Mouse (Mus musculus): ENCODE results near the gene Sod3. TPM values are rescaled to one million over a fixed set of nuclear protein-coding genes. Genes with fewer than 3 reads are reported as not detected.

Gene Sod3
- polyA plus RNA-seq, 1 experiment = 20.6 TPM

GRCm38 (mm10) chr5:52370901-52371300 lies 7.3 kb downstream of the Sod3 start:
- H3K36me3 ChIP-seq (ENCODE audit: control insufficient read depth, insufficient read depth, low read length) = no peaks in the 10 kb centered on the region
- no peak for TF ChIP-seq CTCF (IDR thresholded peaks at IDR 0.05; ENCODE audit: control insufficient read depth, insufficient read depth, insufficient replicate concordance, low read depth, low read length)
- TF ChIP-seq POLR2A (IDR thresholded peaks at IDR 0.05; ENCODE audit: control insufficient read depth, low read depth, low read length) = no peak
- H3K4me1 ChIP-seq (ENCODE audit: control insufficient read depth, insufficient read depth, low read length) = peaks cover 6% of the 10 kb centered on the region; the same call in 1 of the 2 replicates
- H3K27ac ChIP-seq (ENCODE audit: control insufficient read depth, insufficient read depth, low read depth, low read length) = no peak overlapping the region
- H3K4me3 ChIP-seq (ENCODE audit: control insufficient read depth, low read depth, low read length) = no peak overlapping the region
- no peaks in the 10 kb centered on the region for H3K27me3 ChIP-seq (ENCODE audit: control insufficient read depth, insufficient read depth, low read length)

DNA sequence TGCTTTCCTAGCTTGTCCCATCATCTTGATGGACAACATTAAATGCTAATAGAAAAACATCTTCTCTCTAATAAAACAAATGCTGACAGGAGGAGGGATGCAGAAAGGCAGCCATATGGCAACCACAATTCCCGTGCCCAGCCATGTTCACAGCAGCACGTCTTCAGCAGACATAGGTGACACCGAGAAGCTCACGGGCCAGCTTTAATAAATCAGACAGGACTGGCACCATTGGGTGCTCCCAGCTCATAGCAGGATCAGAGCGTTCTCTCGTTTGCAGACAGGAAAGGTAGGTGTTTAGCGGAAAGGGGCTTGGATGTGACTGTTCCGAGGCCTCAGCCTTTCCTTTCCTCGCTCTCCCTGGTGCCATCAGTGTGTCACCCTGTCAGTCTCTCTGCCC lies 12.3 kb downstream of the Sod3 start:
- H3K27ac ChIP-seq (ENCODE audit: control insufficient read depth, insufficient read depth, low read depth, low read length) = no peak overlapping the region
- no peaks in the 10 kb centered on the region for H3K36me3 ChIP-seq (ENCODE audit: control insufficient read depth, insufficient read depth, low read length)
- no peaks in the 10 kb centered on the region for H3K27me3 ChIP-seq (ENCODE audit: control insufficient read depth, insufficient read depth, low read length)
- TF ChIP-seq POLR2A (IDR thresholded peaks at IDR 0.05; ENCODE audit: control insufficient read depth, low read depth, low read length) (no peak), CTCF (IDR thresholded peaks at IDR 0.05; ENCODE audit: control insufficient read depth, insufficient read depth, insufficient replicate concordance, low read depth, low read length) (no peak)
- no peak overlapping the region for H3K4me3 ChIP-seq (ENCODE audit: control insufficient read depth, low read depth, low read length)
- H3K4me1 ChIP-seq (ENCODE audit: control insufficient read depth, insufficient read depth, low read length) = no peaks in the 10 kb centered on the region

- H3K4me3 ChIP-seq (ENCODE audit: control insufficient read depth, low read depth, low read length) = no peak overlapping the region
- TF ChIP-seq POLR2A (IDR thresholded peaks at IDR 0.05; ENCODE audit: control insufficient read depth, low read depth, low read length) = no peak
- TF ChIP-seq CTCF (IDR thresholded peaks at IDR 0.05; ENCODE audit: control insufficient read depth, insufficient read depth, insufficient replicate concordance, low read depth, low read length) = no peak
- no peak overlapping the region for H3K27ac ChIP-seq (ENCODE audit: control insufficient read depth, insufficient read depth, low read depth, low read length)
- no peaks in the 10 kb centered on the region for H3K27me3 ChIP-seq (ENCODE audit: control insufficient read depth, insufficient read depth, low read length)
- H3K4me1 ChIP-seq (ENCODE audit: control insufficient read depth, insufficient read depth, low read length) = no peaks in the 10 kb centered on the region
- H3K36me3 ChIP-seq (ENCODE audit: control insufficient read depth, insufficient read depth, low read length) = no peaks in the 10 kb centered on the region
These were observed 19.2 kb downstream of the Sod3 start for GRCm38 (mm10) chr5:52382837-52383236.

- H3K4me1 ChIP-seq (ENCODE audit: control insufficient read depth, insufficient read depth, low read length) = no peaks in the 10 kb centered on the region
- TF ChIP-seq CTCF (IDR thresholded peaks at IDR 0.05; ENCODE audit: control insufficient read depth, insufficient read depth, insufficient replicate concordance, low read depth, low read length) = no peak
- TF ChIP-seq POLR2A (IDR thresholded peaks at IDR 0.05; ENCODE audit: control insufficient read depth, low read depth, low read length) = no peak
These were observed 20.2 kb downstream of the Sod3 start for GRCm38 (mm10) chr5:52383748-52384147.

GRCm38 (mm10) chr5:52386016-52386415 lies 22.4 kb downstream of the Sod3 start:
- no peaks in the 10 kb centered on the region for H3K4me1 ChIP-seq (ENCODE audit: control insufficient read depth, insufficient read depth, low read length)
- H3K4me3 ChIP-seq (ENCODE audit: control insufficient read depth, low read depth, low read length) = no peak overlapping the region
- H3K27me3 ChIP-seq (ENCODE audit: control insufficient read depth, insufficient read depth, low read length) = no peaks in the 10 kb centered on the region
- no peak overlapping the region for H3K27ac ChIP-seq (ENCODE audit: control insufficient read depth, insufficient read depth, low read depth, low read length)
- no peaks in the 10 kb centered on the region for H3K36me3 ChIP-seq (ENCODE audit: control insufficient read depth, insufficient read depth, low read length)
- TF ChIP-seq POLR2A (IDR thresholded peaks at IDR 0.05; ENCODE audit: control insufficient read depth, low read depth, low read length) = no peak

More at GRCm38 (mm10) chr5:52383748-52384147, 20.2 kb downstream of the Sod3 start:
- Histone ChIP-seq H3K27me3 (ENCODE audit: control insufficient read depth, insufficient read depth, low read length) (no peaks in the 10 kb centered on the region), H3K4me3 (ENCODE audit: control insufficient read depth, low read depth, low read length) (no peak overlapping the region), H3K27ac (ENCODE audit: control insufficient read depth, insufficient read depth, low read depth, low read length) (no peak overlapping the region), H3K36me3 (ENCODE audit: control insufficient read depth, insufficient read depth, low read length) (no peaks in the 10 kb centered on the region)

- Histone ChIP-seq H3K27ac (ENCODE audit: control insufficient read depth, insufficient read depth, low read depth, low read length) (no peak overlapping the region), H3K4me1 (ENCODE audit: control insufficient read depth, insufficient read depth, low read length) (no peaks in the 10 kb centered on the region), H3K36me3 (ENCODE audit: control insufficient read depth, insufficient read depth, low read length) (no peaks in the 10 kb centered on the region), H3K4me3 (ENCODE audit: control insufficient read depth, low read depth, low read length) (no peak overlapping the region), H3K27me3 (ENCODE audit: control insufficient read depth, insufficient read depth, low read length) (no peaks in the 10 kb centered on the region)
- TF ChIP-seq POLR2A (IDR thresholded peaks at IDR 0.05; ENCODE audit: control insufficient read depth, low read depth, low read length) (no peak), CTCF (IDR thresholded peaks at IDR 0.05; ENCODE audit: control insufficient read depth, insufficient read depth, insufficient replicate concordance, low read depth, low read length) (no peak)
These were observed 24.6 kb downstream of the Sod3 start for GRCm38 (mm10) chr5:52388092-52388749.

DNA sequence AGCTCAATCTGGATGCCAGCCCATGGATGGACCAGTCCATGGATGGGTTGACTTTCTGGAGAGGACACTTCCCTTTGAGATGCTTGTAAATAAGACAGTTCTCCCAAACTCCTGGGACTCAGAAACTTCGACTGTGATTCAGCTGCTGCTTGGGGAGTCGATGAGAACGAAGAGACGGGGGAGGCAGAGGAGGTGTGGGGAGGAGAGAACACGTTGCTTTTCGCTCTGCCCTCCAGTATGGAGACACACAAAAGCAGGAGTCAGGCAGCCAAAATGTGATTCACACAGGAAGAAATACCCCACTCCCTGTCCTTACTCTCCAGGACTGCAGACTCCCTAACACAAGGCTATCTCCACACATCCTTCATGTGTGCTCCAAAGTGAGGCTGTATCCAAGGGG lies 26.8 kb downstream of the Sod3 start:
- no peak for TF ChIP-seq CTCF (IDR thresholded peaks at IDR 0.05; ENCODE audit: control insufficient read depth, insufficient read depth, insufficient replicate concordance, low read depth, low read length)
- TF ChIP-seq POLR2A (IDR thresholded peaks at IDR 0.05; ENCODE audit: control insufficient read depth, low read depth, low read length) = no peak
- no peak overlapping the region for H3K27ac ChIP-seq (ENCODE audit: control insufficient read depth, insufficient read depth, low read depth, low read length)
- H3K4me1 ChIP-seq (ENCODE audit: control insufficient read depth, insufficient read depth, low read length) = no peaks in the 10 kb centered on the region
- no peaks in the 10 kb centered on the region for H3K27me3 ChIP-seq (ENCODE audit: control insufficient read depth, insufficient read depth, low read length)
- H3K4me3 ChIP-seq (ENCODE audit: control insufficient read depth, low read depth, low read length) = no peak overlapping the region
- no peaks in the 10 kb centered on the region for H3K36me3 ChIP-seq (ENCODE audit: control insufficient read depth, insufficient read depth, low read length)
